Mouse (Mus musculus) ES-Bruce4 (cell line): Measurements from ENCODE around the gene Cdkl1. TPM values are rescaled to one million over a fixed set of nuclear protein-coding genes. Genes with fewer than 3 reads are reported as not detected.

ENCODE experiments used
- H3K27ac ChIP-seq: 2 replicates; pipeline ENCODE4 v1.5.1; 2012; ENCODE audit warnings: low read length, inconsistent platforms; ENCODE audit not compliant: insufficient read depth
- H3K27me3 ChIP-seq: 2 replicates; pipeline ENCODE4 v1.6.1; 2012; ENCODE audit warnings: mild to moderate bottlenecking, low read length, inconsistent platforms; ENCODE audit not compliant: control insufficient read depth, poor library complexity, insufficient read depth, severe bottlenecking
- H3K36me3 ChIP-seq: 2 replicates; pipeline ENCODE4 v1.6.1; 2012; ENCODE audit warnings: inconsistent platforms, mild to moderate bottlenecking, low read length, moderate library complexity; ENCODE audit not compliant: control insufficient read depth, poor library complexity, insufficient read depth, severe bottlenecking
- H3K4me1 ChIP-seq: one replicate; pipeline ENCODE4 v1.8.1; 2011; ENCODE audit warnings: low read length; ENCODE audit not compliant: control insufficient read depth, insufficient read depth
- H3K4me3 ChIP-seq: 2 replicates; pipeline ENCODE4 v1.5.1; 2011; ENCODE audit warnings: low read depth, mild to moderate bottlenecking, low read length
- H3K9ac ChIP-seq: 2 replicates; pipeline ENCODE4 v1.6.1; 2012; ENCODE audit warnings: low read depth, mild to moderate bottlenecking, inconsistent platforms; ENCODE audit not compliant: poor library complexity, severe bottlenecking
- H3K9me3 ChIP-seq: replicated peaks from 2 replicates; pipeline ENCODE4 v1.6.1; 2012; ENCODE audit warnings: mild to moderate bottlenecking, low read length, inconsistent platforms; ENCODE audit not compliant: control insufficient read depth, poor library complexity, insufficient read depth, severe bottlenecking
- CTCF ChIP-seq: IDR thresholded peaks from one replicate; pipeline ENCODE4 v1.8.1; 2011; ENCODE audit warnings: low read depth, low read length
- EP300 ChIP-seq: IDR thresholded peaks from 2 replicates; pipeline ENCODE4 v1.6.1; 2011; ENCODE audit warnings: low read depth, low read length; ENCODE audit not compliant: insufficient read depth
- POLR2A ChIP-seq: IDR thresholded peaks from one replicate; pipeline ENCODE4 v1.8.1; 2011; ENCODE audit warnings: low read length; ENCODE audit not compliant: insufficient read depth
- polyA plus RNA-seq: library from polyadenylated mRNA; stranded (reverse); fragments of >200 nt; gene quantifications from 2 replicates; pipeline ENCODE4 v1.2.4, GENCODE M21; 2011; ENCODE audit warnings: low read depth; ENCODE audit not compliant: missing spikeins, insufficient read depth, insufficient read length

Gene Cdkl1
- polyA plus RNA-seq, 1 experiment, result 2.8 TPM

GRCm38 (mm10) chr12:69741965-69742364 is 49.1 kb downstream of the Cdkl1 start:
- no peak overlapping the region for H3K9ac ChIP-seq
- no peaks in the 10 kb centered on the region for H3K27me3 ChIP-seq
- H3K4me3 ChIP-seq, result no peak overlapping the region
- H3K27ac ChIP-seq, result no peak overlapping the region
- no peaks in the 10 kb centered on the region for H3K4me1 ChIP-seq
- no peaks in the 10 kb centered on the region for H3K9me3 ChIP-seq
- TF ChIP-seq EP300, result no peak
- no peak for TF ChIP-seq CTCF
- no peak for TF ChIP-seq POLR2A
- H3K36me3 ChIP-seq, result no peaks in the 10 kb centered on the region

- no peaks in the 10 kb centered on the region for H3K27me3 ChIP-seq
- no peak for TF ChIP-seq EP300
- H3K36me3 ChIP-seq, result no peaks in the 10 kb centered on the region
- H3K9me3 ChIP-seq, result no peaks in the 10 kb centered on the region
- peaks cover 6% of the 10 kb centered on the region for H3K4me1 ChIP-seq
- H3K27ac ChIP-seq, result no peak overlapping the region
- no peak overlapping the region for H3K4me3 ChIP-seq
- H3K9ac ChIP-seq, result no peak overlapping the region
These were observed 57.1 kb downstream of the Cdkl1 start for GRCm38 (mm10) chr12:69733923-69734322.

DNA sequence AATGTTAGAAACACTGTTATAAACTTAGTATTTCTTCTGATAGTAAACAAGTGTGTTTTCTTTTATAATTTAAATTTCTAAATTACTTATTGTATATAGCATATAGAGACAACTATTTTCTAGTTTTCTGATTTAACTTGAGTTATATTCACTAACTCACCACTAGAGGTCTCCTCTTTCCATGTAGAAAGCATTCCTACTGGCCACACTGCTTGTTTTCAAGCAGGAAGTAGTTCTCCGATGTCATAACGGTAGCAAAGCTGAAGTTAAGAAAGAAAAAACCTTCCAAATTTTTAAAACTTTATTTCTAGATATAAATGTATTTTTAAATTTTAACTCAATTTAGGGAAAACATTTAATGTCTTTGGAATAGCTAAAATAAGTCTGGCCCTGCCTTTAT is 57.5 kb downstream of the Cdkl1 start:
- Histone ChIP-seq H3K27ac (no peak overlapping the region), H3K27me3 (no peaks in the 10 kb centered on the region), H3K36me3 (no peaks in the 10 kb centered on the region), H3K9me3 (no peaks in the 10 kb centered on the region), H3K9ac (no peak overlapping the region), H3K4me3 (no peak overlapping the region), H3K4me1 (peaks cover 6% of the 10 kb centered on the region)
- TF ChIP-seq POLR2A (no peak), EP300 (no peak), CTCF (no peak)

GRCm38 (mm10) chr12:69732221-69732620 is 58.8 kb downstream of the Cdkl1 start:
- TF ChIP-seq POLR2A (no peak), EP300 (peak; percentile 67), CTCF (no peak)
- no peaks in the 10 kb centered on the region for H3K9me3 ChIP-seq
- no peak overlapping the region for H3K9ac ChIP-seq
- no peaks in the 10 kb centered on the region for H3K36me3 ChIP-seq
- H3K4me3 ChIP-seq, result no peak overlapping the region
- no peaks in the 10 kb centered on the region for H3K27me3 ChIP-seq
- peaks cover 6% of the 10 kb centered on the region for H3K4me1 ChIP-seq
- H3K27ac ChIP-seq, result no peak overlapping the region

DNA sequence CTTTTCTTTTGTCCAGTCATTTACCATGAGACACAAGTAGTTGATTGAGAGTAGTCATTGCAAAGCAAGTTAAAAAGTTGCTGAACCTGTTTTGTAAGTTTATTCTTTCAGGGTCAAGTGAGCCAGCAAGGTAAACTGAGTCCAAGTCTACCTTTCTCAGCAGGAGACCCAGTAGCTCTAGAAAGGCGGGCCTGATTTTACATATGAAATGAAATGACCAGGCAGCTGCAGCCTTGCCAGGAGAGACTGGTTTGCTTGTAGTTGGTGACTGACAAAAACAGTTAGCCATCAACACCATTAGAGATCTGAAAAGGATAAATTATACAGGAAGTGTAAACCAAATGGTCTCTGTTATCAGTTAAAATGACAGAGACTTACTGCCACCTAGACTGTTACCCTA is 60.8 kb downstream of the Cdkl1 start:
- peak overlapping the region; percentile 26 for H3K27ac ChIP-seq

DNA sequence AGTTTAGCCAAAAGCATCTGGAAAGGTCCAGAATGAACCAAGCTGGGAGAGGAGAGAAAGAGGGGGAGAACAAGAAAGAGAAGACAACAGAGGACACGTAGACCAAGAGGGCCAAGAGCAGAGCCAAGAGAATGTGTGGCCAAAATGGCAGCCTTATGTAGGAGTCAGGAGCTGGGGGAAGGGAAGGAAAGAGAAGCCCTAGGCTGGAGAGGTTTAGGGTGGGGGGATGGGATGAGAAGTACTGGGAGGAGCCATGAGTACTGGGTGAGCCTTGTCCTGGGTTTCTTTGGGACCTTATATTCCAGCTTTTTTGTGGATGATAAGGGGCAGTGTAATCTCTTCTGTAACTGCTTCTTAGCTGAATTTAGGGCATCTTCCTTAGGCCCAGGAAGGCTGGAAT is 61.8 kb downstream of the Cdkl1 start:
- H3K4me1 ChIP-seq, result peaks cover 6% of the 10 kb centered on the region
- 0 out of 2 replicates have a peak overlapping the region, but pooled peaks have one; percentile 17 for H3K27ac ChIP-seq
- H3K36me3 ChIP-seq, result no peaks in the 10 kb centered on the region
- 0 out of 2 replicates have a peak, but pooled peaks have one; percentile 12 for TF ChIP-seq EP300
- TF ChIP-seq CTCF, result no peak
- no peak for TF ChIP-seq POLR2A
- H3K4me3 ChIP-seq, result no peak overlapping the region
- H3K9ac ChIP-seq, result no peak overlapping the region
- no peaks in the 10 kb centered on the region for H3K27me3 ChIP-seq
- H3K9me3 ChIP-seq, result no peaks in the 10 kb centered on the region

More for the DNA sequence above, 60.8 kb downstream of the Cdkl1 start:
- Histone ChIP-seq H3K9ac (no peak overlapping the region), H3K4me1 (peaks cover 6% of the 10 kb centered on the region), H3K27me3 (no peaks in the 10 kb centered on the region), H3K36me3 (no peaks in the 10 kb centered on the region), H3K4me3 (no peak overlapping the region), H3K9me3 (no peaks in the 10 kb centered on the region)
- TF ChIP-seq POLR2A (no peak), EP300 (no peak), CTCF (no peak)
